Mouse (Mus musculus) activated CD4-positive, CD25-positive, alpha-beta regulatory T cell, adult 9 weeks (primary cell): ENCODE data around the gene Msx3. TPM values are rescaled to one million over a fixed set of nuclear protein-coding genes. Genes with fewer than 3 reads are reported as not detected.

Experiments
- polyA plus RNA-seq: library from polyadenylated mRNA; unstranded; fragments of 100-300 nt; shearing (Covaris generic); gene quantifications from one replicate; pipeline ENCODE4 v1.2.1, GENCODE M21; 2017

Msx3 gene
- polyA plus RNA-seq, result not detected

DNA sequence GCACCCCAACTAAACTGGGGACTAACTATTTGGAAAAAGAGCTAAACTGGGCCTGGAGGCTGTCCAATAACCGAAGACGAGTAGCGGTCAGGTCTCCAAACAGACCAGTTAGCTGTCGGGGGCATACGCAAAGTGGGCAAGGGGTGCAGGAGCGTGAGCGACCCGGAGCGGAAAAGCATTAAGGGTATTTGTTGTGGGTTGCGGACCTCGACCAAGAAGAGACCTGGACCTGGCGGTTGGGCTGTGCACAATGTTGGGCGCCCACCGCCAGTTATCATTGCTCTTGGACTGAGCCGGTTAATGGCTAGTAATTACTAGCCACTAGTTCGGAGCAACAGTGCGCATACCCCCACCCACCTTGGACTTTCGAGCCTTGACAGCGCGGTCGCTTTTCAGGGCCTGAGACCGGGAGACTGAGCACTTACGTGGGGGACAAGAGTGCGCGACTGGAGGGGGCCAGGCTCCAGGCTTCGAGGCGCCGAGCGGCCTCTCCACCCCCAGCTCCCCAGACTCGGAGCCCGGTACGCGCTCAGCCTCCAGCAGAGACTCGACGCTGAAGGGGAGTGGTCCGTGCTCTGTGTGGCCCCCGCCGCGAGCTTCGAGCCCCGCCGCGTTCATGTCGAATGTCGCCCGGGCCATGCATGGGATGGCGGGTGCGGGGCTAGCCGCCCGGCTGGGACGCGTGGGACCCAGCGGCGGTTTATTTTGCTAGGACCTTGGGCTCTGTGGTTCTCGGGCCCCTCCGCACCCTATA is at the start of gene Msx3:
Gene Msx3, minus strand, starts transcription at position 729 of the 754 bp plus-strand sequence.

DNA sequence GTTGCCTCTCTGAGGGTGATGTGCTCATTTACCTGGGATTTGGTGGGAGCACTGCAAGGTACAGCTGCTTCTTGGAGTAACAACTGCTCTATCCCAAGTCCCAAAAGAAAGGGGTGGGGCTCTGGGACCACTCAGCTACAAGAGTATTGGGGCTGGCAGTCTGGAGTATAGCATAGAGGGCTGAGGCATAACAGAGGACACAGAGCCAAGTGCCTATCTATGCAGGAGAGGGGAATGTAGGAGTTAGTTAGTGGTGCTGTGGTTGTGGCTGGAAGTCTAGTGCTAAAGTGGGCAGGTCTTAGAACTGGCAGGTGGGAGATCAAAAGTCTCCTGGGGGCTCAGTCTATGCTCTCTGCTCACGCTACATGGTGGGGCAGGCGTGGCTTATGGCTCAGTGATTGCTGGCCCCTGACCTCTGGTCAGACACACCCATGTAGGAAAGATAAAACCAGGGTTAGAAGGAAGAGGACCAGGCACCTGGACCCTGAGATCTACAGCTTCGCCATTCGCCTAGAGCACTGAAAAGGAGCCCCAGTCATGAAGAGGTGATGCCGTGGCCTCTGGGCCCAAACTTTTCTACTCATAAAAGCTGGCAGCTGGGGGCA is 44.1 kb upstream of the Msx3 start, which contains the start of gene Prap1:
Gene Prap1, plus strand, starts transcription at position 472 of the 605 bp plus-strand sequence.

DNA sequence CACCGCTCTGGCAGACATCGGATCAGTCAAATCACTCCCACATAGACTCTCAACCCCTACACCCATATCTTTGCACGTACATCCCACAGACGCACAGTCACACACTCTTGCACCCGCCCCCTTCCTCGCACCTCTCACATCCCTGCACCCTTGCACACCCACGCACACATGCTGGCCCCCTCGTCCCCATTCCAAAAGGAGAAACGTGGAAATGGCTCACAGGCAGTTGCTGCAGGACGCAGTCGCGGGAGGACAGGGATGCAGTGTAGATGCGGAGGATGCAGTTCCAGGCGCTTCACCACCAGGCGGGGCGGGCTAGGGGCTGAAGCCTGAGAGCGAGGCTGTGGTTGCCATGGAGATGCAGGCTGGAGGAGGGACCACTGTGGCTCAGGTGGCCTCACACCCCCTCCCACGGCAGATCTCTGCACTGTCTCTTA is 33.4 kb upstream of the Msx3 start, which contains the start of gene Caly:
Gene Caly, minus strand, starts transcription at position 307 of the 437 bp plus-strand sequence.

DNA sequence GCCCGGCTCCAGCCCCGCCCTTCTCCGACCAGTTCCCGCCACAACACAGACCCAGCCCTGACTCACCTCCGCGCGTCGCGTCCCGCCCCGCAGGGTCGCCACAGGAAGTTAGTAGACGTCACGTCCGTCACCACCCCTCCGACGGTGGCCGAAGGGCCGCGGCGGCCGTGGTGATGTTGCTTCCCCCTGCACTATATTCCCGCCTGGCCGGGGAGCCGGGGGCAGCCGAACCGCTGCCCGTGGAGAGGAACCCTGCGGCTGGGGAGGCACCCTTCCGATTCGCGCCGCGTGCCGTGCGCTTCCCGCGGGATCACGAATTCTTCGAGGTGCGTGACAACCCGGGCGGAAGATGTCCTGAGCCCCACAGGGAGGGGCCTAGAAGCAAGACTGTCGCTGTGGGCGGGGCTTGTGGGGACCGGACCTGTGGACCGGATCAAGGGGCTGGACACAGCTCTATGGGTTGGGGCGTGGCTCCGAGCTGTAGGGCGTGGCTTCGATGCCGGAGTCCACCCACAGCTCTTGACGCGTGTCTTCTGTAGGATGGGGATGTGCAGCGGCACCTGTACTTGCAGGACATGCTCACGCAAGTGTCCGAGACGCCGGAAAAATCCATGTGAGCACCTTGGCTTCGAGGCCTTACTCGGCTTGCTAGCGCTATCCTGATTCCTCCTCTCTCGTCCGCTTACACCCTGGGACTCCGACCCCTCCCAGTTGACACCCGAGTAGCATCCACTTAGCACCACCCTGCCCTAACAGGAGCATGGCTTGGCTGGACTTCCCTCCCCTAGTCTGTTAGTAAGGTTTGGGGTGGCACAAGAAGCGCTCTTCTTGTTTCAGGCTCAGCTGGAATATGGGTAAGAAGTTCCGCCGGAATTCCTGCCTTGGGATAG is 12.4 kb downstream of the Msx3 start, which contains the start of the genes Zfp511 and Tubgcp2:
Gene Zfp511, plus strand, starts transcription at position 111 of the 890 bp plus-strand sequence.
Gene Tubgcp2, minus strand, starts transcription at position 389 of the 890 bp plus-strand sequence.

Other genes with a start within 250 kb of the Msx3 start
- not detected for gene Adgra1, start 214.9 kb downstream of the Msx3 start, polyA plus RNA-seq
- 0.53 TPM for gene Kndc1, start 154.4 kb downstream of the Msx3 start, polyA plus RNA-seq
- gene Utf1, start 105.3 kb downstream of the Msx3 start, polyA plus RNA-seq, result 4.1 TPM
- 0.24 TPM for gene 6430531B16Rik, start 70.3 kb downstream of the Msx3 start, polyA plus RNA-seq
- 18.0 TPM for gene Adam8, start 56.5 kb downstream of the Msx3 start, polyA plus RNA-seq
- 66.2 TPM for gene Zfp511, start 12.7 kb downstream of the Msx3 start, polyA plus RNA-seq
- 34.2 TPM for gene Tubgcp2, start 12.4 kb downstream of the Msx3 start, polyA plus RNA-seq
- not detected for gene Caly, start 33.5 kb upstream of the Msx3 start, polyA plus RNA-seq
- not detected for gene Prap1, start 44.3 kb upstream of the Msx3 start, polyA plus RNA-seq
- 12.2 TPM for gene Fuom, start 53.4 kb upstream of the Msx3 start, polyA plus RNA-seq
- gene Paox, start 66.7 kb upstream of the Msx3 start, polyA plus RNA-seq, result 3.5 TPM
- 60.8 TPM for gene Echs1, start 67.4 kb upstream of the Msx3 start, polyA plus RNA-seq
- gene Mtg1, start 88.5 kb upstream of the Msx3 start, polyA plus RNA-seq, result 30.8 TPM
- not detected for gene Sprn, start 105.8 kb upstream of the Msx3 start, polyA plus RNA-seq
- not detected for gene Olfr522, start 115.7 kb upstream of the Msx3 start, polyA plus RNA-seq
- gene Olfr523, start 124.1 kb upstream of the Msx3 start, polyA plus RNA-seq, result not detected
- not detected for gene Olfr524, start 156.9 kb upstream of the Msx3 start, polyA plus RNA-seq
- not detected for gene Cd163l1, start 169.2 kb upstream of the Msx3 start, polyA plus RNA-seq
- gene 5830411N06Rik, start 198.2 kb upstream of the Msx3 start, polyA plus RNA-seq, result 0.56 TPM